Mouse (Mus musculus): ENCODE measurements around the gene Ccdc12. TPM values are rescaled to one million over a fixed set of nuclear protein-coding genes. Genes with fewer than 3 reads are reported as not detected.
"Not testable (repeated sequence)": the region's sequence is repeated elsewhere in the genome, so short reads cannot be mapped to it uniquely, and the experiment has no call there.

Ccdc12 gene
- polyA plus RNA-seq, 1 experiment from 2014 or later, result 101 TPM

GRCm38 (mm10) chr9:110681817-110682216 is 25.5 kb downstream of the Ccdc12 start:
- Histone ChIP-seq H3K27ac (ENCODE audit: low read depth, low read length) (peak overlapping the region; percentile 48; the same call in 1 of the 2 replicates), H3K36me3 (ENCODE audit: control insufficient read depth, insufficient read depth, low read length) (no peaks in the 10 kb centered on the region), H3K4me1 (ENCODE audit: control insufficient read depth, insufficient read depth, low read depth, low read length) (peaks cover 41% of the 10 kb centered on the region), H3K27me3 (replicated peaks; ENCODE audit: control insufficient read depth, insufficient read depth, low read length) (no peaks in the 10 kb centered on the region), H3K4me2 (ENCODE audit: low read length) (no peak overlapping the region), H3K9me3 (ENCODE audit: control insufficient read depth, low read length) (no peaks in the 10 kb centered on the region), H3K4me3 (ENCODE audit: low read length) (no peak overlapping the region), H3K9ac (ENCODE audit: low read depth, low read length) (no peak overlapping the region)
- ATAC-seq, result peak; percentile 71
- WGBS, result 28% methylated on average over 9 of the region's 9 CpGs

GRCm38 (mm10) chr9:110682255-110682654 is 26.0 kb downstream of the Ccdc12 start:
- Histone ChIP-seq H3K4me1 (ENCODE audit: control insufficient read depth, insufficient read depth, low read depth, low read length) (peaks cover 41% of the 10 kb centered on the region), H3K4me2 (ENCODE audit: low read length) (no peak overlapping the region)

GRCm38 (mm10) chr9:110682697-110683096 is 26.4 kb downstream of the Ccdc12 start:
- H3K27ac ChIP-seq (ENCODE audit: low read depth, low read length); H3K4me2 ChIP-seq (ENCODE audit: low read length); H3K9me3 ChIP-seq (ENCODE audit: control insufficient read depth, low read length); H3K4me3 ChIP-seq (ENCODE audit: low read length); H3K9ac ChIP-seq (ENCODE audit: low read depth, low read length); ATAC-seq; H3K27me3 ChIP-seq (replicated peaks; ENCODE audit: control insufficient read depth, insufficient read depth, low read length); H3K36me3 ChIP-seq (ENCODE audit: control insufficient read depth, insufficient read depth, low read length): not testable (repeated sequence)
- WGBS, result 84% methylated on average over 3 of the region's 3 CpGs
- H3K4me1 ChIP-seq (ENCODE audit: control insufficient read depth, insufficient read depth, low read depth, low read length), result peaks cover 41% of the 10 kb centered on the region

More at GRCm38 (mm10) chr9:110682255-110682654, 26.0 kb downstream of the Ccdc12 start:
- no peak for ATAC-seq
- Histone ChIP-seq H3K36me3 (ENCODE audit: control insufficient read depth, insufficient read depth, low read length) (no peaks in the 10 kb centered on the region), H3K9ac (ENCODE audit: low read depth, low read length) (no peak overlapping the region), H3K27ac (ENCODE audit: low read depth, low read length) (peak overlapping the region; percentile 48; the same call in 1 of the 2 replicates), H3K4me3 (ENCODE audit: low read length) (no peak overlapping the region), H3K9me3 (ENCODE audit: control insufficient read depth, low read length) (no peaks in the 10 kb centered on the region), H3K27me3 (replicated peaks; ENCODE audit: control insufficient read depth, insufficient read depth, low read length) (no peaks in the 10 kb centered on the region)
- WGBS, result 39% methylated on average over 5 of the region's 5 CpGs

- Histone ChIP-seq H3K9me3 (ENCODE audit: control insufficient read depth, low read length) (no peaks in the 10 kb centered on the region), H3K4me3 (ENCODE audit: low read length) (no peak overlapping the region), H3K27ac (ENCODE audit: low read depth, low read length) (peak overlapping the region; percentile 74), H3K36me3 (ENCODE audit: control insufficient read depth, insufficient read depth, low read length) (no peaks in the 10 kb centered on the region), H3K27me3 (replicated peaks; ENCODE audit: control insufficient read depth, insufficient read depth, low read length) (no peaks in the 10 kb centered on the region), H3K4me1 (ENCODE audit: control insufficient read depth, insufficient read depth, low read depth, low read length) (peaks cover 41% of the 10 kb centered on the region), H3K4me2 (ENCODE audit: low read length) (no peak overlapping the region), H3K9ac (ENCODE audit: low read depth, low read length) (no peak overlapping the region)
- WGBS, result 48% methylated on average over 4 of the region's 4 CpGs
- ATAC-seq, result peak; percentile 19; the same call in 1 of the 2 replicates
Observed at GRCm38 (mm10) chr9:110683574-110684099, 27.3 kb downstream of the Ccdc12 start.

GRCm38 (mm10) chr9:110684100-110684831 is 28.0 kb downstream of the Ccdc12 start:
- H3K9me3 ChIP-seq (ENCODE audit: control insufficient read depth, low read length), result no peaks in the 10 kb centered on the region
- no peak overlapping the region for H3K4me3 ChIP-seq (ENCODE audit: low read length)
- H3K27me3 ChIP-seq (replicated peaks; ENCODE audit: control insufficient read depth, insufficient read depth, low read length), result no peaks in the 10 kb centered on the region
- ATAC-seq, result peak; percentile 43
- no peaks in the 10 kb centered on the region for H3K36me3 ChIP-seq (ENCODE audit: control insufficient read depth, insufficient read depth, low read length)
- peaks cover 41% of the 10 kb centered on the region for H3K4me1 ChIP-seq (ENCODE audit: control insufficient read depth, insufficient read depth, low read depth, low read length)
- peak overlapping the region; percentile 32 for H3K9ac ChIP-seq (ENCODE audit: low read depth, low read length)
- H3K4me2 ChIP-seq (ENCODE audit: low read length), result no peak overlapping the region
- peak overlapping the region; percentile 75 for H3K27ac ChIP-seq (ENCODE audit: low read depth, low read length)
- WGBS, result 50% methylated on average over 6 of the region's 6 CpGs

GRCm38 (mm10) chr9:110685187-110685586 is 28.9 kb downstream of the Ccdc12 start:
- H3K36me3 ChIP-seq (ENCODE audit: control insufficient read depth, insufficient read depth, low read length), result no peaks in the 10 kb centered on the region
- no peak for ATAC-seq
- H3K27ac ChIP-seq (ENCODE audit: low read depth, low read length), result no peak overlapping the region; the same call in 1 of the 2 replicates
- H3K4me2 ChIP-seq (ENCODE audit: low read length), result no peak overlapping the region
- peaks cover 41% of the 10 kb centered on the region for H3K4me1 ChIP-seq (ENCODE audit: control insufficient read depth, insufficient read depth, low read depth, low read length)
- no peak overlapping the region for H3K4me3 ChIP-seq (ENCODE audit: low read length)
- WGBS, result 74% methylated on average over 8 of the region's 8 CpGs
- H3K9ac ChIP-seq (ENCODE audit: low read depth, low read length), result no peak overlapping the region
- no peaks in the 10 kb centered on the region for H3K9me3 ChIP-seq (ENCODE audit: control insufficient read depth, low read length)
- no peaks in the 10 kb centered on the region for H3K27me3 ChIP-seq (replicated peaks; ENCODE audit: control insufficient read depth, insufficient read depth, low read length)

- Histone ChIP-seq H3K4me3 (ENCODE audit: low read length) (no peak overlapping the region), H3K9me3 (ENCODE audit: control insufficient read depth, low read length) (no peaks in the 10 kb centered on the region), H3K9ac (ENCODE audit: low read depth, low read length) (no peak overlapping the region), H3K27ac (ENCODE audit: low read depth, low read length) (no peak overlapping the region; the same call in 1 of the 2 replicates), H3K36me3 (ENCODE audit: control insufficient read depth, insufficient read depth, low read length) (no peaks in the 10 kb centered on the region), H3K4me2 (ENCODE audit: low read length) (no peak overlapping the region), H3K4me1 (ENCODE audit: control insufficient read depth, insufficient read depth, low read depth, low read length) (peaks cover 41% of the 10 kb centered on the region), H3K27me3 (replicated peaks; ENCODE audit: control insufficient read depth, insufficient read depth, low read length) (no peaks in the 10 kb centered on the region)
- ATAC-seq, result no peak
- 75% methylated on average over 5 of the region's 5 CpGs for WGBS
Observed at GRCm38 (mm10) chr9:110685591-110685990, 29.3 kb downstream of the Ccdc12 start.

GRCm38 (mm10) chr9:110686472-110686871 is 30.2 kb downstream of the Ccdc12 start:
- Histone ChIP-seq H3K27ac (ENCODE audit: low read depth, low read length) (no peak overlapping the region), H3K4me1 (ENCODE audit: control insufficient read depth, insufficient read depth, low read depth, low read length) (peaks cover 38% of the 10 kb centered on the region), H3K9me3 (ENCODE audit: control insufficient read depth, low read length) (no peaks in the 10 kb centered on the region), H3K27me3 (replicated peaks; ENCODE audit: control insufficient read depth, insufficient read depth, low read length) (no peaks in the 10 kb centered on the region), H3K36me3 (ENCODE audit: control insufficient read depth, insufficient read depth, low read length) (no peaks in the 10 kb centered on the region), H3K9ac (ENCODE audit: low read depth, low read length) (no peak overlapping the region), H3K4me2 (ENCODE audit: low read length) (no peak overlapping the region), H3K4me3 (ENCODE audit: low read length) (no peak overlapping the region)
- no peak for ATAC-seq
- 62% methylated on average over 3 of the region's 3 CpGs for WGBS

GRCm38 (mm10) chr9:110687061-110687460 is 30.8 kb downstream of the Ccdc12 start:
- H3K4me3 ChIP-seq (ENCODE audit: low read length), result no peak overlapping the region
- no peaks in the 10 kb centered on the region for H3K27me3 ChIP-seq (replicated peaks; ENCODE audit: control insufficient read depth, insufficient read depth, low read length)
- no peak for ATAC-seq
- no peak overlapping the region for H3K4me2 ChIP-seq (ENCODE audit: low read length)
- H3K9me3 ChIP-seq (ENCODE audit: control insufficient read depth, low read length), result no peaks in the 10 kb centered on the region
- H3K9ac ChIP-seq (ENCODE audit: low read depth, low read length), result no peak overlapping the region
- no peaks in the 10 kb centered on the region for H3K36me3 ChIP-seq (ENCODE audit: control insufficient read depth, insufficient read depth, low read length)
- peaks cover 34% of the 10 kb centered on the region for H3K4me1 ChIP-seq (ENCODE audit: control insufficient read depth, insufficient read depth, low read depth, low read length)
- no peak overlapping the region for H3K27ac ChIP-seq (ENCODE audit: low read depth, low read length)
- 73% methylated on average over 5 of the region's 5 CpGs for WGBS

Measured in hindbrain, embryonic 16.5 days (tissue).